Mouse (Mus musculus) heart, embryonic 16.5 days (tissue): ENCODE measurements around the gene Ptpn3. TPM values are rescaled to one million over a fixed set of nuclear protein-coding genes. Genes with fewer than 3 reads are reported as not detected.

Experiments
- ATAC-seq: fragments of 200-750 bp; cut with Nextera tagmentation; replicated peaks from 2 replicates; pipeline ENCODE4 v1.8.0; 2017; ENCODE audit warnings: moderate number of reproducible peaks; ENCODE audit not compliant: insufficient read depth, low FRiP score; ENCODE audit errors: extremely low read depth
- H3K27ac ChIP-seq: fragments of 300-500 bp; sonication (generic); 2 replicates; pipeline ENCODE4 v1.5.1; 2014; ENCODE audit warnings: mild to moderate bottlenecking, low read length, control low read depth, moderate library complexity
- H3K27me3 ChIP-seq: fragments of 300-500 bp; sonication (generic); 2 replicates; pipeline ENCODE4 v1.6.1; 2014; ENCODE audit warnings: low read length, mixed read lengths; ENCODE audit not compliant: control insufficient read depth, insufficient read depth
- H3K36me3 ChIP-seq: fragments of 300-500 bp; sonication (generic); 2 replicates; pipeline ENCODE4 v1.6.1; 2014; ENCODE audit not compliant: control insufficient read depth, insufficient read depth
- H3K4me1 ChIP-seq: fragments of 300-500 bp; sonication (generic); 2 replicates; pipeline ENCODE4 v1.6.1; 2014; ENCODE audit warnings: low read length, mixed read lengths; ENCODE audit not compliant: control insufficient read depth, insufficient read depth
- H3K4me2 ChIP-seq: fragments of 300-500 bp; sonication (generic); 2 replicates; pipeline ENCODE4 v1.6.1; 2014; ENCODE audit warnings: low read depth, mild to moderate bottlenecking, control low read depth, low read length
- H3K4me3 ChIP-seq: fragments of 300-500 bp; sonication (generic); 2 replicates; pipeline ENCODE4 v1.5.1; 2014; ENCODE audit warnings: mild to moderate bottlenecking, control low read depth, low read length
- H3K9ac ChIP-seq: fragments of 300-500 bp; sonication (generic); 2 replicates; pipeline ENCODE4 v1.6.1; 2014; ENCODE audit warnings: low read length, control low read depth
- H3K9me3 ChIP-seq: fragments of 300-500 bp; sonication (generic); replicated peaks from 2 replicates; pipeline ENCODE4 v1.6.1; 2016; ENCODE audit warnings: low read length; ENCODE audit not compliant: control insufficient read depth
- WGBS: fragments of 180-500 bp; shearing (Covaris S2); extraction: QIAGEN DNeasy Blood & Tissue Kit; methylation state at CpG from one replicate; pipeline ENCODE4 v1.1.7; 2014; 5-methylcytosine and 5-hydroxymethylcytosine counted together
- polyA plus RNA-seq: library from polyadenylated mRNA; unstranded; fragments of >200 nt; fragmentation: Nextera tagmentation; extraction: Ambion mirVana; gene quantifications from 2 replicates; pipeline ENCODE4 v1.2.1, GENCODE M21; 2015

Ptpn3 gene
- polyA plus RNA-seq, 1 experiment from 2014 or later = 2.3 TPM

DNA sequence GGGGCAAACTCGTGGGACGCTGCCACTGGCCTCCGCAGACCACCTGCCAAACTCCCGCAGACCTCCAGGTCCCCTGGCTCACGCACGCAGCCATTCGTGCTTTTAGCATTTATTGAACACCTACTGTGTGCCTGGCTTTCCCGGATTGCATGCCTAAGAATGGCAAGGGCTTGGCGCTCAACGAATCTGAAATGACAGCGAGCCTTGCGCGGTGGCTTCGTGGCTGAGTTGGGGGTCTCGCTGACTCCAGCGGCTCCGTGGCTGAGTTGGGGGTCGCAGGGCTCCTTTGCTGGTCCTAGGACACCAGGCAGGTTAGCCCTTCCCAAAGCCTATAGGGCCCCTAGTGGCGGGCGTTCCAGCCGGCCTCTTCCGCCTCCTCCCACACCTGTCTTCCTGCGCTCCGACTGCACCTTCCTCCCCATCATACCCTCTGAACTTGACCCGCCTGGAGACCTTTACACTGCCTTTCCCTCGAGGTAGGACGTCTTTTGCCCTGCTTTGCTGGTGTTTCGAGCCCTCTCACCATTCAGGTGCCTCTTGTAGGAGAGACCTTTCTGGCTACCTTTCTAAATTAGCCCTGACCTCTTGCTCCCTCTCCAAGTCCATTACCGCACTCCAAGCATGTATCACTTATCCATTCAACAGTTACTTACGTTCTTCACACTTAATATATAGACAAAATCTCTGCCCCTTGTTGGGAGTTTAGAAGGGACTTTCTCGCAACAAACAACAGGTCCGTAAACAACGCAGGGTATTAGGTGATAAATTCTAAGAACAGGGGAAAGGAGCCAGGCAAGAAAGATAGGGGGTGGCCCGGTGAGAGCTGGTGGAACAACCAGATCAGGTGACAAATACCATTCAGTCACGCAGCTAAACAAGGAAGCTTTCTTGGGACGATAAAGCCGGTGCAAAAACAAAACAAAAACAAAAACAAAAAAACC, 898 bp downstream of the Ptpn3 start:
- Histone ChIP-seq H3K4me3 (peak overlapping the region; percentile 86), H3K27me3 (peaks cover 3% of the 10 kb centered on the region; the same call in 1 of the 2 replicates), H3K4me2 (peak overlapping the region; percentile 97), H3K9ac (peak overlapping the region; percentile 87), H3K9me3 (no peaks in the 10 kb centered on the region), H3K4me1 (peaks cover 11% of the 10 kb centered on the region), H3K36me3 (no peaks in the 10 kb centered on the region), H3K27ac (peak overlapping the region; percentile 81)
- no peak for ATAC-seq
- WGBS = under 1% methylated on average over 37 of the region's 37 CpGs

DNA sequence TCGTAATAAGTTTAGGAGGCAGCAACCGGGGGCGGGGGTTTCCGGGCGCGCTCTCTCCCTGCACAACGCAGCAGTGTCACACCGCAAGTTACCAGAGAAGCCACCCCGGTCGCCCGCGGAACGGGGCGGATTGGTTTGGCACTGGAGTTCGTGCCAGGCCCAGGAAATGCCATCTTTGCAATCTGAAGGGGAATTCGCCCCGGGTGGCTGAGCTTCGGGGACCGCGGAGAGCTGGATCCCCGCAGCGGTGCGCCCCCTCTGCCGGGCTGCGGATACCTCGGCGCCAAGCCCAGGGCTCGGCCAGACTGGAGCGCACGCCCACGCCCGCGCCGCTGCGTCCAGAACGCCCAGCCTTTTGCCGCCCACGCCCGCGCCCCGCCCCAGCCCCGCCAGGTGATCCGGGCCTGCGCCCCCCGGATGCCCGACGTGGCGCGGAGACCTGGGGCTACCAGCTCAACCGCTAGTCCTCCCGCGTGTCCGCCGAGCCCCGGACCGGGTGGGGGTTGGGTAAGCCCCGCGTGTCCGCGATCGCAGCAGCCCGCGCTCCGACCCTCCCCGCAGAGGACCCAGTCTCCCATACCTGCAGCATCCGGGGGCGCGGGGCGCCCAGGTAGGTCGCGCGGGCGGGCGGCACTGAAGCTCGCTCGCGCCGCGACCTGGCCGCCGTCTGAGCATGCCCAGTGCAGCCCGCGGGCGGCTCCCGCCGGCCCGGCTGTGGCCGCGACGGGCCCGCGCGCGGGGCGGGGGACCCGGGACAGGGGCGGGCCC, 1.8 kb downstream of the Ptpn3 start:
- ATAC-seq = peak; percentile 41; the same call in 1 of the 2 replicates
- no peaks in the 10 kb centered on the region for H3K36me3 ChIP-seq
- WGBS = under 1% methylated on average over 93 of the region's 97 CpGs
- no peaks in the 10 kb centered on the region for H3K9me3 ChIP-seq
- H3K4me3 ChIP-seq = peak overlapping the region; percentile 86
- peak overlapping the region; percentile 97 for H3K4me2 ChIP-seq
- peaks cover 3% of the 10 kb centered on the region; the same call in 1 of the 2 replicates for H3K27me3 ChIP-seq
- peak overlapping the region; percentile 40 for H3K27ac ChIP-seq
- H3K4me1 ChIP-seq = peaks cover 18% of the 10 kb centered on the region
- peak overlapping the region; percentile 87 for H3K9ac ChIP-seq

DNA sequence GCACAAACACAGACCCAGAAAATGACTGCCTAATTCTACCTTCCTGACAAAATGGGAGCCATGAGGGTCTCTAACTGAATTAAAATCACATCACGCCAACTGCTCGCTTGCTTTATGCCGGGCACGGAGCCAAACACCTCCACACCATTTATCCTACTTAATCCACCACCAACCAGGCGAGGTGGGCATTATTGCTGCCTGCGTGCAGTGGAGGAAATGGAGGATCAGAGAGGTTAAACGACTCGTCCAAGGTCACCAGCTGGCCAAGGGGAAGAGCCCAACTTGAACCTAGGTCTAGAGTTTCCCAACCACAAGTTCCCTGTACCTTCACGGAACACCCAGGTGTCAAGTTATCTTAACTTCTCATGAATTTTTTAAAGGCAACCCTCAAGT, 2.3 kb downstream of the Ptpn3 start:
- no peaks in the 10 kb centered on the region for H3K36me3 ChIP-seq
- H3K27ac ChIP-seq = no peak overlapping the region; the same call in 1 of the 2 replicates
- 9% methylated on average over 9 of the region's 9 CpGs for WGBS
- no peak for ATAC-seq
- H3K9ac ChIP-seq = peak overlapping the region; percentile 87
- peak overlapping the region; percentile 97 for H3K4me2 ChIP-seq
- no peaks in the 10 kb centered on the region for H3K9me3 ChIP-seq
- H3K4me1 ChIP-seq = peaks cover 22% of the 10 kb centered on the region
- H3K27me3 ChIP-seq = peaks cover 3% of the 10 kb centered on the region; the same call in 1 of the 2 replicates
- H3K4me3 ChIP-seq = peak overlapping the region; percentile 86

DNA sequence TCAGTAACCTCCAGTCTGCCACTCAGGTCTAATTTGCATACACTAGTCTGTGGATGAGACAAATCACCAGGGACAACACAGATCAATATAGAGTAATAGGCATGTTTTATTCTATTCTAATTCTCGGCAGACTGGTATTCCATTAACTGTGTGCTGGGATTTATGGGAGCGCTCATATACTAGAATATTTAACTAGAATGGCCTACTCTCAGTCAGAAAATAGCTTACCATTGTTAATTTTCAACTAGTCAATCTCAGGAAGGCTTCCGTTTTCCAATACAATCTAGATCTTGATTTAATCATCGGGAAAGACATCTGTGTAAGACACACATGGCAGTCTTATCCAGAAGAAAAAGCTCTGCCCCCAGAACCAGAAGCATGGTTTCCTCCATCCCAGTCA, 3.5 kb downstream of the Ptpn3 start:
- no peak overlapping the region for H3K4me3 ChIP-seq
- no peaks in the 10 kb centered on the region for H3K9me3 ChIP-seq
- no peak overlapping the region for H3K27ac ChIP-seq
- H3K4me2 ChIP-seq = no peak overlapping the region
- peaks cover 22% of the 10 kb centered on the region for H3K4me1 ChIP-seq
- no peak for ATAC-seq
- WGBS = 90% methylated on average over 4 of the region's 4 CpGs
- peaks cover 3% of the 10 kb centered on the region; the same call in 1 of the 2 replicates for H3K27me3 ChIP-seq
- H3K36me3 ChIP-seq = no peaks in the 10 kb centered on the region
- no peak overlapping the region for H3K9ac ChIP-seq

DNA sequence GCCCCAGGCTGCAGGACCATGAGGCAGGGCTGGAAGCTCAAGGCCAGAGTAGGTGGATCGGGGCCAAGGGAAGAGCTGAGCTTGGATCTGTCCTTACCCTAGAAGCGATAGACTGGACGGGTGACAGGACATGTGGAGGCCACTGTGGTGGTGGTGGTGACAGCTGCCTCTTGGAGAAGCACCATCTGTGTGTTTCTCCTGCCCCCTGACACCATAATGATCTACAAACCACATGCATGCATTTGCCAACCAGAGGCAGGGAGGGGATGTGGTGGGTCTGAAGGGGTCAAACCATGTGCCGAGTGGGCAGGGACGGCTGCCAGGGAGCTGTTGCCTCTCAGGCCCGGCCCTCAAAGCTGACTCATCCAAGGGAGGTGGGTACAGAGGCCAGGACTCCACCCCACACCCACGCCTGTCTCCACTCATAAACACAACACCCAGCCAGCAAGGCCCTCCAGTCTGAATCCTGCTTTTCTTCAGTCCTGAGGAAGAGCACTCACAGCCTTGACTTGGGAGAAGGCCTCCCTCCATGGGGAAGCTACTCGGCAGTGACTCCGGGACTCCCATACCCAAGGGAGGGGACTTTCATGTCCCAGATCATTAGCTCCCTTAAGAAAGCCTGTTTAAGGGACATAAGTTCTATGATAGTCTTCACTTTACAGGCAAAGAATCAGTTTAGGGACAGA, 6.5 kb downstream of the Ptpn3 start:
- WGBS = 37% methylated on average over 9 of the region's 9 CpGs

DNA sequence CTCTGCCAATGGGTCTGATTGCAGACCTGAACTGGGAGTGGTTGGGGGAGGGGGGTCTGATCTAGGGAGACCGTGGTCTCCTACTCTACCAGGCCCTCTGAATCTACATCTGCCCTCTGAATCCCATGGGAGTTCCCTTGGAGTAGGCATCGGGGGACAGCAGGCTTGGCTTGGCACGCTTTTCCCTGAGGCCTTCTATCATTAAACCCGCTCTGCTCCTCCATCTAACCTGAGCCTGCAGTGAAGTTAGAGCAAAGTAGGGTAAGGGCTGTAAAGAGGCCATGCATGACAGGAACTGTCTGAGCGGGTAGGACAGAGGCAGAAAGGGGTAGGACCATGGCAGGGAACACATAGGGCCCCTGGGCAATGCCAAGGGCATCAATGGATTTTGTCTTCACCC, 9.0 kb downstream of the Ptpn3 start:
- no peak overlapping the region for H3K4me3 ChIP-seq
- no peak overlapping the region; the same call in 1 of the 2 replicates for H3K9ac ChIP-seq
- H3K4me2 ChIP-seq = no peak overlapping the region
- H3K4me1 ChIP-seq = peaks cover 15% of the 10 kb centered on the region
- WGBS = 90% methylated on average over 5 of the region's 5 CpGs
- H3K27ac ChIP-seq = no peak overlapping the region
- H3K9me3 ChIP-seq = no peaks in the 10 kb centered on the region
- ATAC-seq = no peak
- H3K36me3 ChIP-seq = no peaks in the 10 kb centered on the region
- H3K27me3 ChIP-seq = no peaks in the 10 kb centered on the region

More for the DNA sequence above, 6.5 kb downstream of the Ptpn3 start:
- H3K4me1 ChIP-seq = peaks cover 20% of the 10 kb centered on the region
- H3K9ac ChIP-seq = no peak overlapping the region
- H3K36me3 ChIP-seq = no peaks in the 10 kb centered on the region
- ATAC-seq = peak; percentile 62
- H3K9me3 ChIP-seq = no peaks in the 10 kb centered on the region
- H3K4me3 ChIP-seq = no peak overlapping the region
- H3K4me2 ChIP-seq = no peak overlapping the region
- H3K27ac ChIP-seq = peak overlapping the region; percentile 39
- peaks cover 3% of the 10 kb centered on the region; the same call in 1 of the 2 replicates for H3K27me3 ChIP-seq

DNA sequence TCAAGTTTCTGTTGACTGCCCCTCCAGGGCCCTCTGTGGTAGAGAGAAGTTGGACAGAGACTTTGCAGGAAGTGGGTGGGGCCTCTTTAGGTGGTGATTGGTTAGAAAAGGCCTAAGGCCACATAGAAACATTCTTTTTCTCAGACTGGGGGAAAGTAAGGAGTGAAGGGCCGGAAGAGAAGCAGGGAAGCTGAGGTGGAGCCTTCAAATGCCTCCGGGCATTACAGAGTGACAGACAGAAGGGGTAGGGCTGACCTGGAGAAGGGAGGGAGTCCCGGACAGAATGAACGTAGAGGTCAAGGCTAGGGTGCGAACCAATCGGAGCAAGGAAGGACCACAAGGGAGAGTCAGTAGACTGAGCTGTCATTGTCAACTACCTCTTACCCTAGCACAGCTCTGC, 11.6 kb downstream of the Ptpn3 start:
- Histone ChIP-seq H3K9me3 (no peaks in the 10 kb centered on the region), H3K9ac (no peak overlapping the region), H3K4me3 (no peak overlapping the region), H3K4me1 (peaks cover 9% of the 10 kb centered on the region), H3K4me2 (no peak overlapping the region), H3K27ac (no peak overlapping the region), H3K27me3 (no peaks in the 10 kb centered on the region), H3K36me3 (no peaks in the 10 kb centered on the region)
- 78% methylated on average over 6 of the region's 6 CpGs for WGBS
- ATAC-seq = no peak

DNA sequence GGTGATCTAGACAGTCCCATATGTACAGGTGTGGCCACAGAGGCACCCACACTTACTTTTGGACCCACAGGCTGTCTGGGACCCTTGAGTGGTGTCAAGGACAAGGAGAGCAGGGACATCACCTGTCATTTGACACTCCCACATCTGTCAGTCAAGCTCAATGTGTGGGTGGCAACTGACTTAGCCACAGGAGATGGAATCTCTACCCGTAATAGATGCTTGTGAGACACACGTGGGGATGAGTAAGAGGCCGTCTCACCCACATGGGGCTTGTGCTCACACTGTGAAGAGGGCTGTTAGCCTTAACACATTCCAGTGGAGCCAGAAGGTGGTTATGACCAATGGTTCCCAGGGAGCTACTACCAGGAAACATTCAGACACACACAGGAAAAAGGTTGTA, 13.8 kb downstream of the Ptpn3 start:
- H3K9ac ChIP-seq = no peak overlapping the region
- H3K27me3 ChIP-seq = no peaks in the 10 kb centered on the region
- H3K4me2 ChIP-seq = no peak overlapping the region
- 82% methylated on average over 3 of the region's 3 CpGs for WGBS
- no peaks in the 10 kb centered on the region for H3K9me3 ChIP-seq
- H3K4me1 ChIP-seq = peaks cover 4% of the 10 kb centered on the region; the same call in 1 of the 2 replicates
- no peak overlapping the region for H3K4me3 ChIP-seq
- H3K36me3 ChIP-seq = no peaks in the 10 kb centered on the region
- no peak overlapping the region for H3K27ac ChIP-seq
- no peak for ATAC-seq
